Mouse (Mus musculus) embryonic facial prominence, embryonic 12.5 days (tissue): ENCODE data around the gene Otud3. TPM values are rescaled to one million over a fixed set of nuclear protein-coding genes. Genes with fewer than 3 reads are reported as not detected.
"Not testable (repeated sequence)": the region's sequence is repeated elsewhere in the genome, so short reads cannot be mapped to it uniquely, and the experiment has no call there.

Experiments used
- ATAC-seq: fragments of 200-750 bp; cut with Nextera tagmentation; 2 replicates; pipeline ENCODE4 v1.8.0; 2017; ENCODE audit not compliant: insufficient number of reproducible peaks, insufficient read depth, low FRiP score, low TSS enrichment
- H3K27ac ChIP-seq: fragments of 300-500 bp; sonication (generic); 2 replicates; pipeline ENCODE4 v1.5.1; 2016; ENCODE audit warnings: mild to moderate bottlenecking
- H3K27me3 ChIP-seq: fragments of 300-500 bp; sonication (generic); 2 replicates; pipeline ENCODE4 v1.6.1; 2016; ENCODE audit warnings: mild to moderate bottlenecking, moderate library complexity
- H3K36me3 ChIP-seq: fragments of 300-500 bp; sonication (generic); 2 replicates; pipeline ENCODE4 v1.6.1; 2016; ENCODE audit warnings: mild to moderate bottlenecking
- H3K4me1 ChIP-seq: fragments of 300-500 bp; sonication (generic); 2 replicates; pipeline ENCODE4 v1.6.1; 2016
- H3K4me2 ChIP-seq: fragments of 300-500 bp; sonication (generic); replicated peaks from 2 replicates; pipeline ENCODE4 v1.6.1; 2016; ENCODE audit warnings: mild to moderate bottlenecking, moderate library complexity
- H3K4me3 ChIP-seq: fragments of 300-500 bp; sonication (generic); 2 replicates; pipeline ENCODE4 v1.5.1; 2016; ENCODE audit warnings: mild to moderate bottlenecking
- H3K9ac ChIP-seq: fragments of 300-500 bp; sonication (generic); 2 replicates; pipeline ENCODE4 v1.6.1; 2016; ENCODE audit warnings: mild to moderate bottlenecking, moderate library complexity
- H3K9me3 ChIP-seq: fragments of 300-500 bp; sonication (generic); 2 replicates; pipeline ENCODE4 v1.6.1; 2016; ENCODE audit warnings: mild to moderate bottlenecking, moderate library complexity
- WGBS: fragments of 180-500 bp; shearing (Covaris S2); methylation state at CpG from one replicate; pipeline ENCODE4 v1.1.7; 2016; 5-methylcytosine and 5-hydroxymethylcytosine counted together
- polyA plus RNA-seq: library from polyadenylated mRNA; unstranded; fragments of >200 nt; fragmentation: Nextera tagmentation; extraction: Ambion mirVana; gene quantifications from 2 replicates; pipeline ENCODE4 v1.2.1, GENCODE M21; 2016

Gene Otud3
- polyA plus RNA-seq, 1 experiment from 2014 or later: 4.6 TPM

DNA sequence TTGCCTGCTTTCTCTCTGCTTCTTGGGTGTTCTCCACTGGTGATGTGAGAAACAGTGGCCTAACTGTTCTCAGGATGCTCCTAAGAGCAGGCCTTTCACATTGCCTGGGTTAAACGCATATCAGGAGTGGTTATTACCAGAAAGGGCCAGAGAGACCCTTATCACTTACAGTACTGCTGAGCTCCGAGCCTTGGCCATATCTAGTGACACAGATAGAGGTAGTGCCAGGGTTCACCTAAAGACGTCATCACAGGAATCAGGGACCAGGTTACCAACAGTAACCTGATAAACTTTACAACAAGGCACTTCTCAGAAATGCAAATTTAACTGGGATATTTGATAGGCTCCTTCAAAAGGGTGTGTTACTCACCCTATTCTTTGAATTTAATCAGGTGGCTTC is 20.1 kb upstream of the Otud3 start:
- 79% methylated on average over 3 of the region's 3 CpGs for WGBS
- no peak overlapping the region for H3K4me2 ChIP-seq
- H3K9me3 ChIP-seq: no peaks in the 10 kb centered on the region
- no peaks in the 10 kb centered on the region for H3K4me1 ChIP-seq
- H3K36me3 ChIP-seq: no peaks in the 10 kb centered on the region
- H3K9ac ChIP-seq: no peak overlapping the region
- H3K27me3 ChIP-seq: no peaks in the 10 kb centered on the region
- no peak overlapping the region for H3K4me3 ChIP-seq
- ATAC-seq: no peak
- H3K27ac ChIP-seq: no peak overlapping the region

DNA sequence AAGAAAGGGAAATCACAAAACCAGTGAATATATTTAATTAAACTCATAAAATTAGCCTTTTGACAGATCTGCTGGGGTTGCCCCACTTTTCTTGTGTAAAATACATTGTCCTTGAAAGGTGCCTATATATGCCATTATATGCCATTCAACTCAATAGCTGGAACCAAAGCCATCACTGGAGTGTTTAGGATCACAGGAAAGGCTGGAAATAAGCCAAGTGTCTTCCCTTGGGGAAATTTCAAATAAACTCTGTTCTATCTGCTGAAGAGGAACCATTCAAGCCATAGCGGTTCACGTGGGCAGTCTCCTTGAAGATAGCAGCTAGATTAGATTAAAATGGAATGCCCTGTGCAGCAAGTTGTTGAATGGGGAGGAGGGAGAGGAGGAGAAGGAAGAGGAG is 11.8 kb upstream of the Otud3 start:
- no peak for ATAC-seq
- Histone ChIP-seq H3K4me1 (peaks cover 2% of the 10 kb centered on the region; the same call in 1 of the 2 replicates), H3K4me3 (no peak overlapping the region), H3K9ac (no peak overlapping the region), H3K4me2 (no peak overlapping the region), H3K36me3 (no peaks in the 10 kb centered on the region), H3K27me3 (no peaks in the 10 kb centered on the region), H3K9me3 (no peaks in the 10 kb centered on the region), H3K27ac (no peak overlapping the region)
- 78% methylated on average over 2 of the region's 2 CpGs for WGBS

DNA sequence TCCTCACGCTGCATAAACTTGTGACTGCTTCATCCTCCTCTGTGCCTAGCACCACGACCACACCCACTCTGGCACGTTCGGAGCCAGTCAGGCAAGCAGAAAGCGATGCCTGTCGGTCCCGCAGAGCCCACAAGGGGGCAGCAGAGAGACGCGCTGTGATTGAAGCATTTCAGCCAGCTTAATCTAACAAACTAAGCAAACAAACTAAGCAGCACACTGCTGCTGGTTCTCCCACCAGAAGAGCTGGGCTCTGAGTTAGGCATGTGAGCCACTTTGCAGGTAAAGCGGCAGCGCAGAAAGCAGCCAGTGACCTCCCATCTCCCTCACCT is 8.3 kb upstream of the Otud3 start:
- H3K36me3 ChIP-seq: no peaks in the 10 kb centered on the region
- H3K27ac ChIP-seq: no peak overlapping the region
- no peaks in the 10 kb centered on the region for H3K9me3 ChIP-seq
- no peak for ATAC-seq
- peak overlapping the region; percentile 40 for H3K4me2 ChIP-seq
- WGBS: 3% methylated on average over 11 of the region's 11 CpGs
- no peak overlapping the region for H3K9ac ChIP-seq
- no peaks in the 10 kb centered on the region for H3K27me3 ChIP-seq
- peak overlapping the region; percentile 9; the same call in 1 of the 2 replicates for H3K4me3 ChIP-seq
- H3K4me1 ChIP-seq: peaks cover 2% of the 10 kb centered on the region; the same call in 1 of the 2 replicates

DNA sequence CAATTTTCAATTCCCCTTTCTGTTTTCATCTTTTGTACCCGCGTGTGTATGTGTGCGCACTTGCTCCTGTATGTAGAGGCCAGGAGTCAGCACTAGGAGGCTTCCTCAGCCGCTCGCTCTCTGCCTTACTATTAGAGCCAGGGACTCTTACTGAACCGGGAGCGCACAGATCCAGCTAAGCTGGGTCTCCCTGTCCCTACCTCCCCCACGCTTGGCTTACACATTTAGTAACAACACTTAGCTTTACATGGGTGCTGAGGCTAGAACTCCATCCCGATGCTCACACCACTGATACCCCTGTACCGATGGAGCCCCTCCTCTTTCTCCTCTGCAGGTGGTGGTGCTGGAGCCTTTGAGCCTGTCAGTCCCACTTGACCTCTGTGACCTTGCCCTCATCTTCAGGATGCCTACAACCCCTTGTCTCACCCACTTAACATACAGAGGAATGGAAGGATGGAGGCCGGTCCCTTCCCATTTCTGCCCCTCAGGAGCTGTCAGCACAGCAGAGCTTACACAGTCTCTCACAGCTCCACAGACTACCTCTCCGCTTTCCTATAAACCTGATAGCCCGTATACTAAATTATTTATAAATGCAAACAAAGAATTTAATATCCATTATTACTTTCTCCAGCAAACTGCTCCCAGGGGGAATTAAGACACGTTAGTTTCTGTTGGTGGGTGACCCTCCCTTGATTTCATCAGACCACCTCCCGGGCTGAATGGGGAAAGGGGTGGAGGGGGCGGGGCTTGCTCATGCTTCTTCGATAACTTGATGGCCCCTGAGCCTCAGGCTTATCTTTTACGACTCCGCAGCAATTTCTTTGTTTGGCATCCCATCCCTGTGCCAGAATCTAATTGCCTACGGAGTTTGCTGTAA is 7.7 kb upstream of the Otud3 start:
- WGBS: 38% methylated on average over 20 of the region's 20 CpGs
- H3K9ac ChIP-seq: no peak overlapping the region
- peak overlapping the region; percentile 9; the same call in 1 of the 2 replicates for H3K4me3 ChIP-seq
- H3K27me3 ChIP-seq: no peaks in the 10 kb centered on the region
- no peaks in the 10 kb centered on the region for H3K36me3 ChIP-seq
- peak overlapping the region; percentile 40 for H3K4me2 ChIP-seq
- no peaks in the 10 kb centered on the region for H3K9me3 ChIP-seq
- ATAC-seq: no peak
- H3K27ac ChIP-seq: no peak overlapping the region
- peaks cover 2% of the 10 kb centered on the region; the same call in 1 of the 2 replicates for H3K4me1 ChIP-seq

DNA sequence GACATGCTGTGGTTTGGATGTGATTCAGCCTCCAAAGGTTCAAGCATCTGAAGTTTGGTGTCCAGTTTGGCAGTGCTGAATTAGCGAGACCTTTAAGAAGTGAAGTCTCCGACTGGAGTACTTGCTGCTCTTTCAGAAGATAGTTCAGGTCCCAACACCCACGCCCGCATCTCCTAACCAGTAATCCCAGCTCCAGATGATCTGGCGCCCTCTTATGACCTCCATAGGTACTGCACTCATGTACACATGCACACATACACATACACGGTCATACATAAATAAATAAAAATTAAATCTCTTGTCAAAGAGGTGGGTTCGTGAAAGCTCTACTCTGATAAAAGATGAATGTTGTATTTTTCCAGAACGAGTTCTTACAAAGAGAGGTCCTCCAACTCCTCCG is 3.5 kb upstream of the Otud3 start:
- Histone ChIP-seq H3K4me1 (peaks cover 9% of the 10 kb centered on the region), H3K27ac (no peak overlapping the region), H3K27me3 (no peaks in the 10 kb centered on the region), H3K4me3 (no peak overlapping the region), H3K9ac (no peak overlapping the region), H3K9me3 (no peaks in the 10 kb centered on the region), H3K36me3 (no peaks in the 10 kb centered on the region), H3K4me2 (no peak overlapping the region)
- 82% methylated on average over 9 of the region's 9 CpGs for WGBS
- no peak for ATAC-seq

DNA sequence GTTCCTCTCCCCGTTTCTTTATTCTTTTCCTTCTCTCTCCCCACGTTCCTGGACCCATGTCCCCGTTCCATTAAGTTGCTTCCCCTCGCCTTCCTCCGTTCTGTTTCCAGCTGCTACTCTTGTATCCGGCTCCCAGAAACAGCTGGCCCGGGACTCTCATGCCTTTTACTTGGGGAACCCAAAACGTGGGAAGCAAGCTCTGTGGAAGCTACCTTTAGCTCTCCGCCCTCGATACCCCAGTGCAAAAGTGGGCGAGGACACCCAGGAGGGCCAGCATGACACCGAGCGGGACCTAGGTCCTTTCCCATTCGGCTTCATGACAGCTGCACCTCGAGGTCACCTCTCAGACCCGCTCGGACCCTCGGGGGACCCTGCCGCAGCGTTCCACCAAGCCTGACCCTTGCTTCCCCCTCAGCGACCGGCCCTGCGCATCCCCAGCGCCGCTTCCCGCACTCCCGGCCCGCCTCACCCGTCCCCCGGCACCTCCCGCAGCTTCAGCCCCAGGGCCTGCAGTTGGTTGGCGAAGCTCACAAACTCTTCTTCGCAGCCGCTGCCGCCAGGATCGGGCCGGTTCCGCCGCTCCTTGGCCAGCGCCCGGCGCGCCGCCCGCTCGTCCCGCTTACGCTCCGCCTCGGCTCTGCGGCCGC is 481 bp downstream of the Otud3 start:
- 0 out of 2 replicates have a peak, but pooled peaks have one; percentile 4 for ATAC-seq
- peaks cover 4% of the 10 kb centered on the region; the same call in 1 of the 2 replicates for H3K36me3 ChIP-seq
- H3K4me1 ChIP-seq: peaks cover 11% of the 10 kb centered on the region
- no peaks in the 10 kb centered on the region for H3K9me3 ChIP-seq
- H3K27me3 ChIP-seq: no peaks in the 10 kb centered on the region
- WGBS: 1% methylated on average over 52 of the region's 52 CpGs
- H3K4me3 ChIP-seq: peak overlapping the region; percentile 85
- H3K27ac ChIP-seq: no peak overlapping the region
- peak overlapping the region; percentile 80 for H3K4me2 ChIP-seq
- H3K9ac ChIP-seq: peak overlapping the region; percentile 91

DNA sequence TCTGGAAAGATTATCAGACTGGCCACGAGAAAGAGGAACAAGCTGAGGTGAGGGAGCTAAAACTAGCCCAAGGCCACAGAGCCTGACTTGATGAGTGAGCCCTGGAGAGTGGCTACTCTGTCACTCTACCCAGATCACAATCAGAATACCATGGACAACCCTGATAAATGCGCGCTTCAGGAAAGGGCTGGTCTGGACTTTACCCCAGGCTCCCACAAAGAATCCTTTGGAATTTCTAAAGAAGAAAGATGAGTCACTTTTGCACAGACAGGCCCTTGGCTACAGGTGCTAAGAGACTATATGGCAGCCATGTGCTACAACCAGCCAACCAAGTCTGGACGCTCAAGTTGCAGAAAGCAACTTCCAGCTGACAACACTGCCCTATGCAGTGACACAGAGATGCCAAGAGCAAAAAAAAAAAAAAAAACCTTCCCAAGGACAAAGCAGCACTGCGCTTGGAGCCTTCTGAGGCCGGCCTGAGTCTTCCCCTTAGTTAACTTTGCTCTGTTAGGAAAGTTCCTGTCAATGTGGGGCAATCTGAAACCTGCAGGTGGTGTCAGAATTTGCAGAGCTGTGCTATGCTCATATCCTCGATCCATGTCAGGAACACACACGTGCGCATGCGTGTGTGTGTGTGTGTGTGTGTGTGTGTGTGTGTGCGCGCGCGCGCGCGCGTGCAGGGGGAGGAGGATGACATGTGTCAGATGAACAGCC is 8.0 kb downstream of the Otud3 start:
- H3K4me1 ChIP-seq: no peaks in the 10 kb centered on the region
- H3K4me2 ChIP-seq: no peak overlapping the region
- no peak overlapping the region for H3K27ac ChIP-seq
- H3K4me3 ChIP-seq: no peak overlapping the region
- ATAC-seq: no peak
- H3K9ac ChIP-seq: no peak overlapping the region
- no peaks in the 10 kb centered on the region for H3K9me3 ChIP-seq
- 96% methylated on average over 18 of the region's 18 CpGs for WGBS
- H3K36me3 ChIP-seq: peaks cover 65% of the 10 kb centered on the region
- H3K27me3 ChIP-seq: no peaks in the 10 kb centered on the region

DNA sequence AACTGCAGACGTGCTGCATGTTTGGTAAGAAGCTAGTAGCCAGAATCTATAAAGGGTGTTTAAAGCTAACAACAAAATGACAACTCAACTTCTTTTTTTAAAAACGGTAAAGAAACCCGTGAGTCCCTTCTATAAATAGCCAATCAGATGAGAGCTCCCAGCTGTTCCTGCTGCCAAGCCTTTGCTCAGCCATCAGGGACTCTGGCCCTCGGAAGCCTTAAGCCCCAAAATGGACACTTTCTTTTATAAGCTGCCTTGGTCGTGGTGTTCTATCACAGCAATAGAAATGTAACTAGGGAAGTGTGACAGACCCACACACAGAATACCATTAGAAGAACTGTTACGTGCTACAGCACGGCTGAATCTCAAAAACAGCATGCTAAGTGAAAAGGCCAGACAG is 14.4 kb downstream of the Otud3 start:
- H3K4me1 ChIP-seq: no peaks in the 10 kb centered on the region
- H3K4me2 ChIP-seq: no peak overlapping the region
- no peaks in the 10 kb centered on the region for H3K9me3 ChIP-seq
- H3K4me3 ChIP-seq: no peak overlapping the region
- H3K27ac ChIP-seq: no peak overlapping the region
- H3K27me3 ChIP-seq: no peaks in the 10 kb centered on the region
- 86% methylated on average over 7 of the region's 7 CpGs for WGBS
- H3K9ac ChIP-seq: no peak overlapping the region
- H3K36me3 ChIP-seq: peaks cover 77% of the 10 kb centered on the region
- ATAC-seq: no peak

DNA sequence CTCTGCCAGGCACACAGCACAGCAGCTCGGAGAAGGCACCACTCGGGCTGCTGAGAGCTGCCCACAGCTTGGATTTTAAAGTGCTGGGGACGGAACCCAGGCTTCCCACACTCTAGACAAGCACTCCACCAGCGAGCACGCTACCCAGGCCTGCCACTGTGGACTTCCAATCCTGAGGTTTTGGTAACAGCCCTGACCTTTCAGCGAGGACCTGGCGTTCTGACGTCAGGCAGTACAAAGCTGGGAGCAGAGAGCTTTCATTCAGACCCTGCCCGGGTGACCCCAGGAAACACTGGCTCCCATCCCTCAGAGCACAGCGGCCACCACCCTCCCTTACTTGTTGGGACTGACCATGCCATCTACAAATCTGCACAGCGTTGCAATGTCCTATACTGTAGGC is 20.0 kb downstream of the Otud3 start:
- WGBS: 94% methylated on average over 11 of the region's 11 CpGs
- H3K4me2 ChIP-seq, ATAC-seq, H3K9ac ChIP-seq, H3K4me1 ChIP-seq, H3K27ac ChIP-seq, H3K9me3 ChIP-seq, H3K4me3 ChIP-seq, H3K27me3 ChIP-seq: not testable (repeated sequence)
- H3K36me3 ChIP-seq: peaks cover 56% of the 10 kb centered on the region

DNA sequence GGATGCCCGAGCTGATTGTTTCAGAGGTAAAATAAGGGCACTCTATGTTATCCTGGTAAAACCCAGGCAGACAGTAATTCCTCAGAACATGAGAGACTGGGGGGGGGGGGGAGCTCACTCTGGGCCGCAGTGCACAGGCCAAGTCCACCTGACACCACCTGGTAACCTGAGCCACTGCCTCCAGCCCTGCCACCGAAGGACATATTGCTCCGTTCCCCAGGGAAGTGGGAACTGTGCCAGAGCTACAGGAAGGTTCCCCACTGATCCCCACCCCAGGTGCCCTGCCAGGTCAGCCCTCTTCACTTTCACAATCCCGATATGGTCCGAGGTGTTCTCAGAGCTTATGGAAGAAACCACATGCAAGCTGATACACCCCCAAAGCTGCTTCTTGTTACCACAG is 21.1 kb downstream of the Otud3 start:
- 54% methylated on average over 5 of the region's 6 CpGs for WGBS
- no peak overlapping the region for H3K9ac ChIP-seq
- no peak overlapping the region for H3K27ac ChIP-seq
- H3K4me3 ChIP-seq: no peak overlapping the region
- H3K4me2 ChIP-seq: no peak overlapping the region
- H3K9me3 ChIP-seq: no peaks in the 10 kb centered on the region
- 0 out of 2 replicates have a peak, but pooled peaks cover 5% of the 10 kb centered on the region for H3K4me1 ChIP-seq
- H3K27me3 ChIP-seq: no peaks in the 10 kb centered on the region
- no peak for ATAC-seq
- peaks cover 45% of the 10 kb centered on the region for H3K36me3 ChIP-seq

DNA sequence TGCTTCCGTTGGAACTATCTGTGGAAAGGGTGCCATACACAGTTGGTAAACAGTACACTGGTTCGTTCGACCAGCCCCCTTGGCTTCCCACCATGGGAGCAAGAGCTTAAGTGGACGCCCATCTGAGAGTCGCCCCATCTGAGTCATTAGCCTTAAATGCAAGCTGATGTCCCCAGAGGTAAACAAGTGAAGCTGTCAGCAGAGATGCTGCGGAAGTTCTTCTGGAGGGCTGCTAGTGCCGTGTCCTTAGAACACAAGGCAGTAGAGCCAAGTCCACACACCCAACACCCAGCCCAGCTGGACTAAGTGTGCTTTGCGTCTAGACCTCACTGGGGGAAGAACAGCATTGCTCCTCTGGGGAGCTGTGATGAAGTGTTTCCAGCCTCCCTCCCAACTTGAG is 24.1 kb downstream of the Otud3 start:
- Histone ChIP-seq H3K9ac (no peak overlapping the region), H3K4me3 (no peak overlapping the region), H3K27ac (no peak overlapping the region), H3K9me3 (no peaks in the 10 kb centered on the region), H3K4me1 (0 out of 2 replicates have a peak, but pooled peaks cover 5% of the 10 kb centered on the region), H3K27me3 (no peaks in the 10 kb centered on the region), H3K4me2 (no peak overlapping the region), H3K36me3 (peaks cover 18% of the 10 kb centered on the region)
- ATAC-seq: no peak
- 69% methylated on average over 8 of the region's 8 CpGs for WGBS
